Mouse (Mus musculus) heart, embryonic 13.5 days (tissue): ENCODE data around the gene Fam131c. TPM values are rescaled to one million over a fixed set of nuclear protein-coding genes. Genes with fewer than 3 reads are reported as not detected.

Experiments
- ATAC-seq: fragments of 200-750 bp; cut with Nextera tagmentation; 2 replicates; pipeline ENCODE4 v1.8.0; 2017; ENCODE audit warnings: moderate TSS enrichment; ENCODE audit not compliant: insufficient number of reproducible peaks, low FRiP score, low TSS enrichment; ENCODE audit errors: extremely low read depth
- H3K27ac ChIP-seq: fragments of 300-500 bp; sonication (generic); replicated peaks from 2 replicates; pipeline ENCODE4 v1.5.1; 2015; ENCODE audit warnings: moderate library complexity, mild to moderate bottlenecking, inconsistent platforms
- H3K27me3 ChIP-seq: fragments of 300-500 bp; sonication (generic); replicated peaks from 2 replicates; pipeline ENCODE4 v1.6.1; 2015; ENCODE audit warnings: mild to moderate bottlenecking, inconsistent platforms
- H3K36me3 ChIP-seq: fragments of 300-500 bp; sonication (generic); 2 replicates; pipeline ENCODE4 v1.6.1; 2015; ENCODE audit warnings: mild to moderate bottlenecking, inconsistent platforms
- H3K4me1 ChIP-seq: fragments of 300-500 bp; sonication (generic); 2 replicates; pipeline ENCODE4 v1.6.1; 2015; ENCODE audit warnings: inconsistent platforms
- H3K4me2 ChIP-seq: fragments of 300-500 bp; sonication (generic); 2 replicates; pipeline ENCODE4 v1.6.1; 2015; ENCODE audit warnings: inconsistent platforms, mild to moderate bottlenecking, moderate library complexity
- H3K4me3 ChIP-seq: fragments of 300-500 bp; sonication (generic); 2 replicates; pipeline ENCODE4 v1.5.1; 2015; ENCODE audit warnings: moderate library complexity, mild to moderate bottlenecking, inconsistent platforms
- H3K9ac ChIP-seq: fragments of 300-500 bp; sonication (generic); 2 replicates; pipeline ENCODE4 v1.6.1; 2015; ENCODE audit warnings: inconsistent platforms, mild to moderate bottlenecking, moderate library complexity
- H3K9me3 ChIP-seq: fragments of 300-500 bp; sonication (generic); 2 replicates; pipeline ENCODE4 v1.6.1; 2016; ENCODE audit warnings: inconsistent platforms
- WGBS: fragments of 180-500 bp; shearing (Covaris S2); methylation state at CpG from one replicate; pipeline ENCODE4 v1.1.7; 2015; ENCODE audit warnings: mixed read lengths; 5-methylcytosine and 5-hydroxymethylcytosine counted together
- polyA plus RNA-seq: library from polyadenylated mRNA; unstranded; fragments of >200 nt; fragmentation: Nextera tagmentation; extraction: Ambion mirVana; gene quantifications from 2 replicates; pipeline ENCODE4 v1.2.1, GENCODE M21; 2015

Gene Fam131c
- polyA plus RNA-seq, 1 experiment from 2014 or later = 1.2 TPM

- no peak for ATAC-seq
- H3K9me3 ChIP-seq = 0 out of 2 replicates have a peak, but pooled peaks cover 4% of the 10 kb centered on the region
Measured at GRCm38 (mm10) chr4:141357811-141358210, 10.2 kb upstream of the Fam131c start.

GRCm38 (mm10) chr4:141359222-141359621 lies 8.8 kb upstream of the Fam131c start:
- peaks cover 8% of the 10 kb centered on the region; the same call in 1 of the 2 replicates for H3K4me1 ChIP-seq
- no peak for ATAC-seq
- no peak overlapping the region for H3K4me2 ChIP-seq
- 0 out of 2 replicates have a peak, but pooled peaks cover 4% of the 10 kb centered on the region for H3K9me3 ChIP-seq
- no peak overlapping the region for H3K27ac ChIP-seq
- H3K9ac ChIP-seq = no peak overlapping the region
- H3K4me3 ChIP-seq = no peak overlapping the region
- 74% methylated on average over 6 of the region's 6 CpGs for WGBS
- H3K36me3 ChIP-seq = no peaks in the 10 kb centered on the region
- peaks cover 16% of the 10 kb centered on the region for H3K27me3 ChIP-seq

More at GRCm38 (mm10) chr4:141357811-141358210, 10.2 kb upstream of the Fam131c start:
- Histone ChIP-seq H3K4me3 (no peak overlapping the region), H3K27me3 (peaks cover 6% of the 10 kb centered on the region; the same call in 1 of the 2 replicates), H3K27ac (no peak overlapping the region), H3K9ac (no peak overlapping the region), H3K36me3 (no peaks in the 10 kb centered on the region), H3K4me2 (no peak overlapping the region), H3K4me1 (peaks cover 5% of the 10 kb centered on the region; the same call in 1 of the 2 replicates)

- WGBS = 40% methylated on average over 7 of the region's 7 CpGs
- peaks cover 8% of the 10 kb centered on the region; the same call in 1 of the 2 replicates for H3K4me1 ChIP-seq
- 0 out of 2 replicates have a peak, but pooled peaks cover 4% of the 10 kb centered on the region for H3K9me3 ChIP-seq
- no peak overlapping the region for H3K27ac ChIP-seq
- no peak overlapping the region for H3K9ac ChIP-seq
- no peak overlapping the region for H3K4me2 ChIP-seq
- H3K36me3 ChIP-seq = no peaks in the 10 kb centered on the region
- ATAC-seq = no peak
- peaks cover 32% of the 10 kb centered on the region for H3K27me3 ChIP-seq
- no peak overlapping the region for H3K4me3 ChIP-seq
Measured at GRCm38 (mm10) chr4:141360846-141361245, 7.2 kb upstream of the Fam131c start.

GRCm38 (mm10) chr4:141362937-141363548 lies 5.0 kb upstream of the Fam131c start:
- H3K27me3 ChIP-seq = peaks cover 54% of the 10 kb centered on the region
- no peaks in the 10 kb centered on the region for H3K9me3 ChIP-seq
- peak overlapping the region; percentile 18; the same call in 1 of the 2 replicates for H3K4me2 ChIP-seq
- no peaks in the 10 kb centered on the region for H3K36me3 ChIP-seq
- WGBS = 28% methylated on average over 11 of the region's 11 CpGs
- no peak overlapping the region for H3K27ac ChIP-seq
- peaks cover 17% of the 10 kb centered on the region for H3K4me1 ChIP-seq
- H3K4me3 ChIP-seq = no peak overlapping the region
- no peak for ATAC-seq
- no peak overlapping the region for H3K9ac ChIP-seq

GRCm38 (mm10) chr4:141365126-141365525 lies 2.9 kb upstream of the Fam131c start:
- no peaks in the 10 kb centered on the region for H3K9me3 ChIP-seq
- 54% methylated on average over 8 of the region's 8 CpGs for WGBS
- no peak for ATAC-seq
- H3K27ac ChIP-seq = no peak overlapping the region
- H3K27me3 ChIP-seq = peaks cover 73% of the 10 kb centered on the region
- no peaks in the 10 kb centered on the region for H3K36me3 ChIP-seq
- no peak overlapping the region for H3K4me3 ChIP-seq
- 0 out of 2 replicates have a peak overlapping the region, but pooled peaks have one; percentile 7 for H3K9ac ChIP-seq
- H3K4me2 ChIP-seq = no peak overlapping the region
- H3K4me1 ChIP-seq = peaks cover 22% of the 10 kb centered on the region

- H3K4me3 ChIP-seq = no peak overlapping the region
- H3K27me3 ChIP-seq = peaks cover 73% of the 10 kb centered on the region
- ATAC-seq = no peak
Measured at GRCm38 (mm10) chr4:141365876-141366275, 2.1 kb upstream of the Fam131c start.

GRCm38 (mm10) chr4:141372426-141372825 lies 4.4 kb downstream of the Fam131c start:
- ATAC-seq = no peak
- no peak overlapping the region for H3K4me3 ChIP-seq
- no peak overlapping the region for H3K4me2 ChIP-seq
- H3K36me3 ChIP-seq = no peaks in the 10 kb centered on the region
- no peaks in the 10 kb centered on the region for H3K9me3 ChIP-seq
- H3K27me3 ChIP-seq = peaks cover 36% of the 10 kb centered on the region
- peaks cover 11% of the 10 kb centered on the region for H3K4me1 ChIP-seq
- H3K9ac ChIP-seq = no peak overlapping the region
- no peak overlapping the region for H3K27ac ChIP-seq
- WGBS = 83% methylated on average over 5 of the region's 5 CpGs

More at GRCm38 (mm10) chr4:141365876-141366275, 2.1 kb upstream of the Fam131c start:
- Histone ChIP-seq H3K4me2 (no peak overlapping the region), H3K9me3 (no peaks in the 10 kb centered on the region), H3K4me1 (peaks cover 22% of the 10 kb centered on the region), H3K9ac (no peak overlapping the region), H3K27ac (no peak overlapping the region), H3K36me3 (no peaks in the 10 kb centered on the region)
- WGBS = 43% methylated on average over 7 of the region's 7 CpGs

- H3K9me3 ChIP-seq = no peaks in the 10 kb centered on the region
- peaks cover 14% of the 10 kb centered on the region for H3K4me1 ChIP-seq
- ATAC-seq = no peak
- no peak overlapping the region for H3K4me3 ChIP-seq
- no peak overlapping the region for H3K4me2 ChIP-seq
- H3K27ac ChIP-seq = no peak overlapping the region
- H3K36me3 ChIP-seq = no peaks in the 10 kb centered on the region
- WGBS = 66% methylated on average over 8 of the region's 8 CpGs
- peaks cover 57% of the 10 kb centered on the region for H3K27me3 ChIP-seq
- no peak overlapping the region for H3K9ac ChIP-seq
Measured at GRCm38 (mm10) chr4:141379674-141380073, 11.7 kb downstream of the Fam131c start.

- Histone ChIP-seq H3K27me3 (peaks cover 60% of the 10 kb centered on the region), H3K9ac (peak overlapping the region; percentile 75), H3K4me3 (peak overlapping the region; percentile 51), H3K27ac (no peak overlapping the region), H3K4me1 (peaks cover 16% of the 10 kb centered on the region), H3K36me3 (no peaks in the 10 kb centered on the region), H3K4me2 (peak overlapping the region; percentile 80), H3K9me3 (no peaks in the 10 kb centered on the region)
- no peak for ATAC-seq
- WGBS = under 1% methylated on average over 25 of the region's 25 CpGs
Measured at GRCm38 (mm10) chr4:141382406-141382805, 14.4 kb downstream of the Fam131c start.

GRCm38 (mm10) chr4:141385275-141385674 lies 17.3 kb downstream of the Fam131c start:
- Histone ChIP-seq H3K4me2 (no peak overlapping the region), H3K27me3 (peaks cover 51% of the 10 kb centered on the region)

GRCm38 (mm10) chr4:141386150-141386549 lies 18.1 kb downstream of the Fam131c start:
- no peaks in the 10 kb centered on the region for H3K36me3 ChIP-seq
- peaks cover 19% of the 10 kb centered on the region for H3K4me1 ChIP-seq
- no peaks in the 10 kb centered on the region for H3K9me3 ChIP-seq
- peaks cover 46% of the 10 kb centered on the region for H3K27me3 ChIP-seq
- no peak overlapping the region for H3K27ac ChIP-seq
- no peak overlapping the region for H3K4me2 ChIP-seq
- no peak for ATAC-seq
- H3K9ac ChIP-seq = no peak overlapping the region
- no peak overlapping the region for H3K4me3 ChIP-seq
- WGBS = 70% methylated on average over 7 of the region's 7 CpGs

More at GRCm38 (mm10) chr4:141385275-141385674, 17.3 kb downstream of the Fam131c start:
- WGBS = 2% methylated on average over 7 of the region's 7 CpGs
- no peak for ATAC-seq
- no peak overlapping the region for H3K4me3 ChIP-seq
- no peak overlapping the region for H3K9ac ChIP-seq
- no peaks in the 10 kb centered on the region for H3K36me3 ChIP-seq
- peaks cover 19% of the 10 kb centered on the region for H3K4me1 ChIP-seq
- no peak overlapping the region for H3K27ac ChIP-seq
- H3K9me3 ChIP-seq = no peaks in the 10 kb centered on the region
